Mouse (Mus musculus) lung, adult 2 months (tissue): ENCODE measurements at regions not wholly inside any gene's neighbourhood (a gene's known extent, or its start where the extent isn't known, plus 50 kb on each side); places are given as distances from the start of the nearest gene placed in this dataset.

Experiments used
- CTCF ChIP-seq: fragments of 200-500 bp; IDR thresholded peaks from 2 replicates; pipeline ENCODE4 v1.5.1; 2011; ENCODE audit warnings: mild to moderate bottlenecking, low read length, control low read depth; ENCODE audit not compliant: insufficient read depth
- POLR2A ChIP-seq: fragments of 200-500 bp; IDR thresholded peaks from 2 replicates; pipeline ENCODE4 v1.6.1; 2011; ENCODE audit warnings: low read depth, mild to moderate bottlenecking, control low read depth, low read length, borderline replicate concordance; ENCODE audit errors: extremely low read depth

GRCm38 (mm10) chr7:74870250-74870649 lies 315.7 kb upstream of the Slco3a1 start:
- TF ChIP-seq CTCF (no peak), POLR2A (no peak)
